In genomic region chr9:107335909-107336308, GRCm38 (mm10) we compare ENCODE assay signal across 8 mouse cellular contexts. TPM values are rescaled to one million over a fixed set of nuclear protein-coding genes. Genes with fewer than 3 reads are reported as not detected.
DNase-seq lines count a peak whose midpoint lies in the region; ATAC-seq and TF ChIP-seq lines count a peak whose summit lies in the region.

No protein-coding gene starts in this region.

- no peaks in the 10 kb centered on the region for H3K9me3 ChIP-seq in kidney, embryonic 15.5 days (replicated peaks)

- no peak overlapping the region for H3K9ac ChIP-seq in kidney, embryonic 15.5 days

- TF ChIP-seq CTCF in kidney, adult 2 months (conservative IDR thresholded peaks at IDR 0.05; ENCODE audit: insufficient read depth, insufficient read length, low read depth, low read length): peak; percentile 97; the same call in 1 of the 2 replicates
- TF ChIP-seq CTCF in thymus, adult 2 months (IDR thresholded peaks at IDR 0.05; ENCODE audit: borderline replicate concordance, control insufficient read depth, extremely low read depth, insufficient read depth, low read length, poor library complexity): peak; percentile 80; the same call in 1 of the 2 replicates

- 7% methylated on average over 5 of the region's 5 CpGs for WGBS in kidney, adult 2 months
- 13% methylated on average over 5 of the region's 5 CpGs for WGBS in kidney, embryonic 15.5 days
- WGBS in thymus, adult 2 months: 9% methylated on average over 5 of the region's 5 CpGs

- H3K36me3 ChIP-seq in kidney, adult 2 months (ENCODE audit: control insufficient read depth, insufficient read depth, low read length): no peaks in the 10 kb centered on the region
- peaks cover 10% of the 10 kb centered on the region; the same call in 1 of the 2 replicates for H3K36me3 ChIP-seq in kidney, embryonic 15.5 days
- no peaks in the 10 kb centered on the region for H3K36me3 ChIP-seq in thymus, adult 2 months (ENCODE audit: control insufficient read depth, insufficient read depth, low read length)

- H3K4me2 ChIP-seq in kidney, embryonic 15.5 days: no peak overlapping the region

- H3K4me1 ChIP-seq in kidney, adult 2 months (ENCODE audit: control insufficient read depth, insufficient read depth, low read length): peaks cover 7% of the 10 kb centered on the region; the same call in 1 of the 2 replicates
- peaks cover 21% of the 10 kb centered on the region for H3K4me1 ChIP-seq in kidney, embryonic 15.5 days
- H3K4me1 ChIP-seq in thymus, adult 2 months (replicated peaks; ENCODE audit: control insufficient read depth, insufficient read depth, low read length): peaks cover 38% of the 10 kb centered on the region

- no peak for TF ChIP-seq POLR2A in kidney, adult 2 months (IDR thresholded peaks at IDR 0.05; ENCODE audit: low read depth, low read length)
- TF ChIP-seq POLR2A in thymus, adult 2 months (IDR thresholded peaks at IDR 0.05; ENCODE audit: control insufficient read depth, extremely low read depth, insufficient read depth, low read length, poor library complexity): no peak

- no peak overlapping the region for H3K4me3 ChIP-seq in kidney, adult 2 months (ENCODE audit: insufficient read depth, low read depth, low read length)
- H3K4me3 ChIP-seq in kidney, embryonic 15.5 days (replicated peaks): no peak overlapping the region
- no peak overlapping the region for H3K4me3 ChIP-seq in thymus, adult 2 months (ENCODE audit: control insufficient read depth, insufficient read depth, low read length)

- no peak overlapping the region for H3K27ac ChIP-seq in kidney, adult 2 months (ENCODE audit: insufficient read depth, low read depth, low read length)
- no peak overlapping the region for H3K27ac ChIP-seq in kidney, embryonic 15.5 days
- no peak overlapping the region for H3K27ac ChIP-seq in thymus, adult 2 months (ENCODE audit: control insufficient read depth, insufficient read depth, low read length)

- no peak for ATAC-seq in kidney, embryonic 15.5 days (replicated peaks; ENCODE audit: low FRiP score)
- peak; percentile 53 for ATAC-seq in granulocyte monocyte progenitor cell, adult 5-6 weeks (replicated peaks; ENCODE audit: poor library complexity, severe bottlenecking)

- peak; percentile 88 for DNase-seq in kidney, adult 2 months
- DNase-seq in ZHBTc4 (ENCODE audit: low read depth, low spot score): peak; percentile 78
- DNase-seq in cerebellum, postnatal 25 days: peak; percentile 85 to 86
- DNase-seq in left cerebral cortex, adult 11 months (ENCODE audit: low spot score): peak; percentile 60
- peak; percentile 89 for DNase-seq in naive thymus-derived CD4-positive, alpha-beta T cell, adult 2 months (ENCODE audit: low read depth)
- DNase-seq in thymus, adult 2 months: peak; percentile 75

- no peaks in the 10 kb centered on the region for H3K27me3 ChIP-seq in kidney, adult 2 months (replicated peaks; ENCODE audit: control insufficient read depth, insufficient read depth, low read length)
- peaks cover 1% of the 10 kb centered on the region; the same call in 1 of the 2 replicates for H3K27me3 ChIP-seq in kidney, embryonic 15.5 days
- H3K27me3 ChIP-seq in thymus, adult 2 months (ENCODE audit: control insufficient read depth, insufficient read depth, low read length): no peaks in the 10 kb centered on the region

RNA-seq across cellular contexts. Expression of gene Hemk1, which starts 2.2 kb away (rescaled TPM):
- 35.0 and 42.1 TPM in 2 replicates for polyA plus RNA-seq in kidney, adult 2 months (2012; rRNA removed)
- 10.9 and 11.8 TPM in 2 replicates for polyA plus RNA-seq in kidney, embryonic 15.5 days (2015; fragmentation: Nextera tagmentation; extraction: Ambion mirVana)
- 12.0 and 32.9 TPM in 2 replicates for total RNA-seq in granulocyte monocyte progenitor cell, adult 5-6 weeks (2014; fragmentation: Nextera tagmentation)
- total RNA-seq in granulocyte monocyte progenitor cell, adult 5-6 weeks (2017): 6.0 and 11.3 TPM in 2 replicates
- 23.6 and 25.5 TPM in 2 replicates for polyA plus RNA-seq in thymus, adult 2 months (2012; rRNA removed)

RNA-seq across cellular contexts. Expression of gene 6430571L13Rik, which starts 4.5 kb away (rescaled TPM):
- polyA plus RNA-seq in kidney, adult 2 months (2012; rRNA removed): 6.1 and 7.4 TPM in 2 replicates
- polyA plus RNA-seq in kidney, embryonic 15.5 days (2015; fragmentation: Nextera tagmentation; extraction: Ambion mirVana): 0.81 and 0.90 TPM in 2 replicates
- total RNA-seq in granulocyte monocyte progenitor cell, adult 5-6 weeks (2014; fragmentation: Nextera tagmentation): not detected in 2 replicates
- not detected in 2 replicates for total RNA-seq in granulocyte monocyte progenitor cell, adult 5-6 weeks (2017)
- polyA plus RNA-seq in thymus, adult 2 months (2012; rRNA removed): 0.91 and 1.2 TPM in 2 replicates

RNA-seq across cellular contexts. Expression of gene Cish, which starts 40.1 kb away (rescaled TPM):
- 49.7 and 69.1 TPM in 2 replicates for polyA plus RNA-seq in kidney, adult 2 months (2012; rRNA removed)
- 11.1 and 14.1 TPM in 2 replicates for polyA plus RNA-seq in kidney, embryonic 15.5 days (2015; fragmentation: Nextera tagmentation; extraction: Ambion mirVana)
- 0.24 and 18.2 TPM in 2 replicates for total RNA-seq in granulocyte monocyte progenitor cell, adult 5-6 weeks (2014; fragmentation: Nextera tagmentation)
- total RNA-seq in granulocyte monocyte progenitor cell, adult 5-6 weeks (2017): 0.09 and 0.36 TPM in 2 replicates
- polyA plus RNA-seq in thymus, adult 2 months (2012; rRNA removed): 34.5 and 39.6 TPM in 2 replicates

RNA-seq across cellular contexts. Expression of gene Mapkapk3, which starts 46.2 kb away (rescaled TPM):
- 24.3 and 25.7 TPM in 2 replicates for polyA plus RNA-seq in kidney, adult 2 months (2012; rRNA removed)
- polyA plus RNA-seq in kidney, embryonic 15.5 days (2015; fragmentation: Nextera tagmentation; extraction: Ambion mirVana): 7.8 and 8.3 TPM in 2 replicates
- 186 and 231 TPM in 2 replicates for total RNA-seq in granulocyte monocyte progenitor cell, adult 5-6 weeks (2014; fragmentation: Nextera tagmentation)
- total RNA-seq in granulocyte monocyte progenitor cell, adult 5-6 weeks (2017): 191 and 207 TPM in 2 replicates
- 30.5 and 43.6 TPM in 2 replicates for polyA plus RNA-seq in thymus, adult 2 months (2012; rRNA removed)
